Mouse (Mus musculus) midbrain, embryonic 16.5 days (tissue): ENCODE results near the gene Scap. TPM values are rescaled to one million over a fixed set of nuclear protein-coding genes. Genes with fewer than 3 reads are reported as not detected.

ENCODE experiments used
- ATAC-seq: fragments of 200-750 bp; cut with Nextera tagmentation; 2 replicates; pipeline ENCODE4 v1.8.0; 2017; ENCODE audit warnings: moderate TSS enrichment
- H3K27ac ChIP-seq: fragments of 300-500 bp; sonication (generic); 2 replicates; pipeline ENCODE4 v1.5.1; 2014; ENCODE audit warnings: mild to moderate bottlenecking, low read length, mixed read lengths
- H3K27me3 ChIP-seq: fragments of 300-500 bp; sonication (generic); 2 replicates; pipeline ENCODE4 v1.6.1; 2014; ENCODE audit warnings: low read depth, low read length, mixed read lengths; ENCODE audit not compliant: control insufficient read depth, insufficient read depth
- H3K36me3 ChIP-seq: fragments of 300-500 bp; sonication (generic); 2 replicates; pipeline ENCODE4 v1.6.1; 2014; ENCODE audit warnings: mild to moderate bottlenecking, low read length, moderate library complexity, mixed read lengths; ENCODE audit not compliant: control insufficient read depth, insufficient read depth
- H3K4me1 ChIP-seq: fragments of 300-500 bp; sonication (generic); 2 replicates; pipeline ENCODE4 v1.6.1; 2014; ENCODE audit warnings: mild to moderate bottlenecking, low read length, mixed read lengths; ENCODE audit not compliant: control insufficient read depth, insufficient read depth
- H3K4me2 ChIP-seq: fragments of 300-500 bp; sonication (generic); 2 replicates; pipeline ENCODE4 v1.6.1; 2014; ENCODE audit warnings: mild to moderate bottlenecking, low read length, mixed read lengths
- H3K4me3 ChIP-seq: fragments of 300-500 bp; sonication (generic); 2 replicates; pipeline ENCODE4 v1.5.1; 2014; ENCODE audit warnings: low read depth, mild to moderate bottlenecking, low read length, moderate library complexity, mixed read lengths
- H3K9ac ChIP-seq: fragments of 300-500 bp; sonication (generic); 2 replicates; pipeline ENCODE4 v1.6.1; 2014; ENCODE audit warnings: low read depth, low read length, mixed read lengths
- H3K9me3 ChIP-seq: fragments of 300-500 bp; sonication (generic); replicated peaks from 2 replicates; pipeline ENCODE4 v1.6.1; 2014; ENCODE audit warnings: mild to moderate bottlenecking, low read length, mixed read lengths; ENCODE audit not compliant: control insufficient read depth, poor library complexity, severe bottlenecking
- WGBS: fragments of 180-500 bp; shearing (Covaris S2); extraction: QIAGEN DNeasy Blood & Tissue Kit; methylation state at CpG from one replicate; pipeline ENCODE4 v1.1.7; 2014; 5-methylcytosine and 5-hydroxymethylcytosine counted together
- polyA plus RNA-seq: library from polyadenylated mRNA; unstranded; fragments of >200 nt; fragmentation: Nextera tagmentation; extraction: Ambion mirVana; gene quantifications from 2 replicates; pipeline ENCODE4 v1.2.1, GENCODE M21; 2015

Gene Scap
- polyA plus RNA-seq, 1 experiment from 2014 or later: 64.5 TPM

GRCm38 (mm10) chr9:110304969-110305651 lies 28.0 kb upstream of the Scap start, which contains the start of gene Elp6:
Gene Elp6 (plus strand): TSS chr9:110305173.
- Histone ChIP-seq H3K27ac (peak within 1 kb of the TSS; percentile 97), H3K9ac (peak within 1 kb of the TSS; percentile 75), H3K4me1 (peaks cover 6% of the 10 kb centered on the region; the same call in 1 of the 2 replicates), H3K4me3 (peak within 1 kb of the TSS; percentile 56), H3K4me2 (peak within 1 kb of the TSS; percentile 78), H3K9me3 (0 out of 2 replicates have a peak, but pooled peaks cover 2% of the 10 kb centered on the region), H3K27me3 (no peaks in the 10 kb centered on the region), H3K36me3 (0 out of 2 replicates have a peak, but pooled peaks cover 2% of the 10 kb centered on the region)
- WGBS: 0% methylated on average over 46 of the region's 46 CpGs
- peak; percentile 99 for ATAC-seq

- Histone ChIP-seq H3K36me3 (peaks cover 10% of the 10 kb centered on the region; the same call in 1 of the 2 replicates), H3K4me3 (no peak overlapping the region), H3K4me2 (peak overlapping the region; percentile 78; the same call in 1 of the 2 replicates), H3K9ac (no peak overlapping the region), H3K27me3 (no peaks in the 10 kb centered on the region), H3K4me1 (peaks cover 6% of the 10 kb centered on the region; the same call in 1 of the 2 replicates), H3K27ac (no peak overlapping the region), H3K9me3 (0 out of 2 replicates have a peak, but pooled peaks cover 2% of the 10 kb centered on the region)
- ATAC-seq: no peak
- 98% methylated on average over 5 of the region's 5 CpGs for whole genome bisulfite sequencing
Observed at GRCm38 (mm10) chr9:110306371-110306770, 26.7 kb upstream of the Scap start.

- Histone ChIP-seq H3K4me1 (no peaks in the 10 kb centered on the region), H3K4me3 (no peak overlapping the region), H3K36me3 (peaks cover 30% of the 10 kb centered on the region), H3K9me3 (no peaks in the 10 kb centered on the region), H3K27ac (no peak overlapping the region), H3K27me3 (no peaks in the 10 kb centered on the region), H3K9ac (no peak overlapping the region), H3K4me2 (no peak overlapping the region)
- 90% methylated on average over 5 of the region's 5 CpGs for WGBS
- no peak for ATAC-seq
Observed at GRCm38 (mm10) chr9:110314706-110315105, 18.4 kb upstream of the Scap start.

DNA sequence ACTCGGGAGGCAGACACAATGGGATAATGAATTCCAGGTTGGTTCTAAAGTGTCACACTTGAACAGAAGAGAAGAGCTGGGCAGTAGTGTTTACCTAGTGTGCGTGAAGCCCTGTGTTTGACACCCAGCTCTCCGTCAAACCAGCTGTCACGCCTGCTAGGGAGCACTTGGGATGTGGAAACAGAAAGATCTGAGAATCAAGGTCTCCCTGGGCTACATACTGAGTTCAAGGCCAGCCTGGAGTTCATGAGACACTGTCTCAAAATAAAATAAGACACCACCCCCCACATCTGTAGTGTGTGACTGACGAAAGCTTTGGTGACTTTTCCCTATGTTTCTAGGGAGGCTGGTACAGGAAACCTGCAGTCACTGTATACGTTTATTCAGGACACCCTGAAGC lies 17.7 kb upstream of the Scap start:
- Histone ChIP-seq H3K27ac (no peak overlapping the region), H3K27me3 (no peaks in the 10 kb centered on the region), H3K9me3 (no peaks in the 10 kb centered on the region), H3K4me1 (no peaks in the 10 kb centered on the region), H3K9ac (no peak overlapping the region), H3K4me2 (no peak overlapping the region), H3K4me3 (no peak overlapping the region), H3K36me3 (peaks cover 28% of the 10 kb centered on the region)
- WGBS: 86% methylated on average over 6 of the region's 6 CpGs
- no peak for ATAC-seq

- H3K27me3 ChIP-seq: no peaks in the 10 kb centered on the region
- WGBS: 97% methylated on average over 8 of the region's 8 CpGs
- no peak overlapping the region for H3K4me3 ChIP-seq
- ATAC-seq: no peak
- no peak overlapping the region for H3K4me2 ChIP-seq
- H3K9me3 ChIP-seq: no peaks in the 10 kb centered on the region
- no peak overlapping the region for H3K9ac ChIP-seq
- no peak overlapping the region for H3K27ac ChIP-seq
- H3K4me1 ChIP-seq: no peaks in the 10 kb centered on the region
- peaks cover 26% of the 10 kb centered on the region for H3K36me3 ChIP-seq
Observed at GRCm38 (mm10) chr9:110315904-110316303, 17.2 kb upstream of the Scap start.

- H3K27ac ChIP-seq: no peak overlapping the region
- WGBS: 95% methylated on average over 8 of the region's 8 CpGs
- no peak overlapping the region for H3K9ac ChIP-seq
- no peak for ATAC-seq
- no peak overlapping the region for H3K4me3 ChIP-seq
- no peaks in the 10 kb centered on the region for H3K27me3 ChIP-seq
- no peaks in the 10 kb centered on the region for H3K9me3 ChIP-seq
- no peaks in the 10 kb centered on the region for H3K4me1 ChIP-seq
- no peak overlapping the region for H3K4me2 ChIP-seq
- peaks cover 25% of the 10 kb centered on the region for H3K36me3 ChIP-seq
Observed at GRCm38 (mm10) chr9:110316503-110316902, 16.6 kb upstream of the Scap start.

DNA sequence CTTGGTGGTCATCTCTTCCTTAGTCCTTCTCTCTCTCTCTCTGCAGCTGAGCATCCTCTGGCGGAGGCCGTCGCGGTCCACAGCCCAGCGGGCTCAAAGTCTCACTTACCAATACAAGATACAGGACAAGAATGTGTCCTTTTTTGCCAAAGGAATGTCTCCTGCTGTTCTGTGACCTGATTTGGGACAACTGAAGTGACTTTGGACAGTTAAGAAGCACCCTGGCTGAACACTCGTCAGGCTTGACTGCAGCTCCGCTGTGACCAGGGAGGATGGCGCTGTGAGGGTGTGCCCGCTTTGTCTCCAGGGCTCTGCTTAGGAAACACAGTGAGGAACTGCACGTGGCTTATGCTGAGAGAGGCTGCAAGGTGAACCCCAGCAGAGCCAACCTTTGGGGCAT lies 12.3 kb upstream of the Scap start:
- no peak for ATAC-seq
- H3K9me3 ChIP-seq: no peaks in the 10 kb centered on the region
- 68% methylated on average over 10 of the region's 10 CpGs for WGBS

DNA sequence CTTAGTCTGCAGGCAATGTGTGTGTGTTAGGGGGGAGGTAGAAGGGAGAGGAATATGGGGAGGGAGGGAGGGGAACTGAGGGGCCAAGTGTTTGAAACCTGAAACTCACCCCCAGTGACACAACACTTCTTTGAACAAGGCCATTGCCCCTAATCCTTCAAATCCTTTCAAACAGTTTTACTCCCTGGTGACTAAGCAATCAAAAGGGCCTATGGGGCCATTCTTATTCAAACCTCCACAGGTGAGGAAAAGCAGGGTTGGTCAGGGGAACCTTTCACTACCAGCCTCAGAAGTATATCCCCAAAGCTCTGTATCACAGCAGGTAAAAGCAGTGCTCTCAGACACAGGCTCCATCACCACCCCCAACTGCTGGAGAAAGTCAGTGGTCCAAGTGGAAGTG lies 10.1 kb upstream of the Scap start:
- H3K9me3 ChIP-seq: no peaks in the 10 kb centered on the region
- H3K27ac ChIP-seq: no peak overlapping the region
- H3K27me3 ChIP-seq: no peaks in the 10 kb centered on the region
- no peak overlapping the region for H3K4me3 ChIP-seq
- no peak for ATAC-seq
- no peak overlapping the region for H3K4me2 ChIP-seq
- no peak overlapping the region for H3K9ac ChIP-seq
- H3K36me3 ChIP-seq: peaks cover 6% of the 10 kb centered on the region; the same call in 1 of the 2 replicates
- H3K4me1 ChIP-seq: no peaks in the 10 kb centered on the region

More for the DNA sequence above, 12.3 kb upstream of the Scap start:
- H3K4me1 ChIP-seq: no peaks in the 10 kb centered on the region
- H3K4me2 ChIP-seq: no peak overlapping the region
- no peak overlapping the region for H3K27ac ChIP-seq
- no peaks in the 10 kb centered on the region for H3K27me3 ChIP-seq
- H3K36me3 ChIP-seq: peaks cover 7% of the 10 kb centered on the region; the same call in 1 of the 2 replicates
- H3K4me3 ChIP-seq: no peak overlapping the region
- H3K9ac ChIP-seq: no peak overlapping the region

GRCm38 (mm10) chr9:110324181-110324580 lies 8.9 kb upstream of the Scap start:
- H3K36me3 ChIP-seq: peaks cover 6% of the 10 kb centered on the region; the same call in 1 of the 2 replicates
- no peaks in the 10 kb centered on the region for H3K9me3 ChIP-seq
- H3K27ac ChIP-seq: no peak overlapping the region
- H3K4me2 ChIP-seq: no peak overlapping the region
- no peak overlapping the region for H3K4me3 ChIP-seq
- ATAC-seq: no peak
- H3K27me3 ChIP-seq: no peaks in the 10 kb centered on the region
- WGBS: 89% methylated on average over 1 of the region's 1 CpGs
- H3K9ac ChIP-seq: no peak overlapping the region
- no peaks in the 10 kb centered on the region for H3K4me1 ChIP-seq
